Mouse (Mus musculus): ENCODE data around the gene Ppp2r5d. TPM values are rescaled to one million over a fixed set of nuclear protein-coding genes. Genes with fewer than 3 reads are reported as not detected.

Ppp2r5d gene
- polyA plus RNA-seq, 1 experiment from 2014 or later: 73.9 TPM

- H3K9ac ChIP-seq (ENCODE audit: low read length): no peak overlapping the region
- no peaks in the 10 kb centered on the region for H3K9me3 ChIP-seq (replicated peaks; ENCODE audit: control insufficient read depth, low read length)
- DNase-seq (ENCODE audit: low spot score) (no peak), ATAC-seq (no peak)
- 89% methylated on average over 9 of the region's 9 CpGs for WGBS
- H3K4me2 ChIP-seq (ENCODE audit: low read length): no peak overlapping the region
- H3K27ac ChIP-seq (ENCODE audit: low read depth, low read length): no peak overlapping the region
- peaks cover 39% of the 10 kb centered on the region for H3K36me3 ChIP-seq (ENCODE audit: control insufficient read depth, insufficient read depth, low read length)
- H3K4me3 ChIP-seq (ENCODE audit: low read depth, low read length): no peak overlapping the region
- H3K4me1 ChIP-seq (ENCODE audit: control insufficient read depth, insufficient read depth, low read length): no peaks in the 10 kb centered on the region
- no peaks in the 10 kb centered on the region for H3K27me3 ChIP-seq (replicated peaks; ENCODE audit: control insufficient read depth, insufficient read depth, low read length)
Observed at GRCm38 (mm10) chr17:46742986-46743385, 38.1 kb upstream of the Ppp2r5d start.

- Histone ChIP-seq H3K27me3 (replicated peaks; ENCODE audit: control insufficient read depth, insufficient read depth, low read length) (no peaks in the 10 kb centered on the region), H3K4me3 (ENCODE audit: low read depth, low read length) (no peak overlapping the region), H3K36me3 (ENCODE audit: control insufficient read depth, insufficient read depth, low read length) (peaks cover 41% of the 10 kb centered on the region), H3K9me3 (replicated peaks; ENCODE audit: control insufficient read depth, low read length) (no peaks in the 10 kb centered on the region), H3K27ac (ENCODE audit: low read depth, low read length) (no peak overlapping the region), H3K4me1 (ENCODE audit: control insufficient read depth, insufficient read depth, low read length) (no peaks in the 10 kb centered on the region), H3K9ac (ENCODE audit: low read length) (no peak overlapping the region), H3K4me2 (ENCODE audit: low read length) (no peak overlapping the region)
- WGBS: over 99% methylated on average over 6 of the region's 6 CpGs
- no peak for DNase-seq (ENCODE audit: low spot score)
- no peak for ATAC-seq
Observed at GRCm38 (mm10) chr17:46741305-46741704, 36.4 kb upstream of the Ppp2r5d start.

GRCm38 (mm10) chr17:46736160-46736559 is 31.2 kb upstream of the Ppp2r5d start:
- ATAC-seq: no peak
- H3K9ac ChIP-seq (ENCODE audit: low read length): no peak overlapping the region
- peaks cover 28% of the 10 kb centered on the region; the same call in 1 of the 2 replicates for H3K36me3 ChIP-seq (ENCODE audit: control insufficient read depth, insufficient read depth, low read length)
- H3K9me3 ChIP-seq (replicated peaks; ENCODE audit: control insufficient read depth, low read length): no peaks in the 10 kb centered on the region
- no peak overlapping the region for H3K4me2 ChIP-seq (ENCODE audit: low read length)
- no peak overlapping the region for H3K27ac ChIP-seq (ENCODE audit: low read depth, low read length)
- H3K27me3 ChIP-seq (replicated peaks; ENCODE audit: control insufficient read depth, insufficient read depth, low read length): no peaks in the 10 kb centered on the region
- H3K4me3 ChIP-seq (ENCODE audit: low read depth, low read length): no peak overlapping the region
- WGBS: 63% methylated on average over 9 of the region's 10 CpGs
- no peak for DNase-seq (ENCODE audit: low spot score)
- H3K4me1 ChIP-seq (ENCODE audit: control insufficient read depth, insufficient read depth, low read length): no peaks in the 10 kb centered on the region

GRCm38 (mm10) chr17:46735287-46735686 is 30.4 kb upstream of the Ppp2r5d start:
- Histone ChIP-seq H3K4me1 (ENCODE audit: control insufficient read depth, insufficient read depth, low read length) (no peaks in the 10 kb centered on the region), H3K27me3 (replicated peaks; ENCODE audit: control insufficient read depth, insufficient read depth, low read length) (no peaks in the 10 kb centered on the region), H3K9ac (ENCODE audit: low read length) (no peak overlapping the region), H3K4me2 (ENCODE audit: low read length) (no peak overlapping the region), H3K27ac (ENCODE audit: low read depth, low read length) (no peak overlapping the region), H3K36me3 (ENCODE audit: control insufficient read depth, insufficient read depth, low read length) (peaks cover 28% of the 10 kb centered on the region; the same call in 1 of the 2 replicates), H3K9me3 (replicated peaks; ENCODE audit: control insufficient read depth, low read length) (no peaks in the 10 kb centered on the region), H3K4me3 (ENCODE audit: low read depth, low read length) (no peak overlapping the region)
- no peak for DNase-seq (ENCODE audit: low spot score)
- ATAC-seq: no peak
- WGBS: 95% methylated on average over 7 of the region's 7 CpGs

GRCm38 (mm10) chr17:46734055-46734454 is 29.1 kb upstream of the Ppp2r5d start:
- H3K27me3 ChIP-seq (replicated peaks; ENCODE audit: control insufficient read depth, insufficient read depth, low read length): peaks cover 2% of the 10 kb centered on the region; the same call in 1 of the 2 replicates
- no peak overlapping the region for H3K4me2 ChIP-seq (ENCODE audit: low read length)
- WGBS: 93% methylated on average over 3 of the region's 3 CpGs
- no peaks in the 10 kb centered on the region for H3K9me3 ChIP-seq (replicated peaks; ENCODE audit: control insufficient read depth, low read length)
- no peak overlapping the region for H3K9ac ChIP-seq (ENCODE audit: low read length)
- no peak overlapping the region for H3K4me3 ChIP-seq (ENCODE audit: low read depth, low read length)
- H3K27ac ChIP-seq (ENCODE audit: low read depth, low read length): no peak overlapping the region
- H3K4me1 ChIP-seq (ENCODE audit: control insufficient read depth, insufficient read depth, low read length): no peaks in the 10 kb centered on the region
- peaks cover 28% of the 10 kb centered on the region; the same call in 1 of the 2 replicates for H3K36me3 ChIP-seq (ENCODE audit: control insufficient read depth, insufficient read depth, low read length)
- DNase-seq (ENCODE audit: low spot score): no peak
- ATAC-seq: no peak

- peak within 1 kb of the TSS; percentile 43; the same call in 1 of the 2 replicates for H3K9ac ChIP-seq (ENCODE audit: low read length)
- peaks cover 3% of the 10 kb centered on the region; the same call in 1 of the 2 replicates for H3K36me3 ChIP-seq (ENCODE audit: control insufficient read depth, insufficient read depth, low read length)
- no peak within 1 kb of the TSS for H3K4me2 ChIP-seq (ENCODE audit: low read length)
- no peaks in the 10 kb centered on the region for H3K4me1 ChIP-seq (ENCODE audit: control insufficient read depth, insufficient read depth, low read length)
- 21% methylated on average over 24 of the region's 24 CpGs for WGBS
- no peak within 1 kb of the TSS for H3K27ac ChIP-seq (ENCODE audit: low read depth, low read length)
- H3K27me3 ChIP-seq (replicated peaks; ENCODE audit: control insufficient read depth, insufficient read depth, low read length): peaks cover 6% of the 10 kb centered on the region; the same call in 1 of the 2 replicates
- H3K9me3 ChIP-seq (replicated peaks; ENCODE audit: control insufficient read depth, low read length): no peaks in the 10 kb centered on the region
- ATAC-seq (no peak), DNase-seq (ENCODE audit: low spot score) (no peak)
- no peak within 1 kb of the TSS for H3K4me3 ChIP-seq (ENCODE audit: low read depth, low read length)
Observed at GRCm38 (mm10) chr17:46728904-46729318, 24.0 kb upstream of the Ppp2r5d start, which contains the start of gene Gnmt. Gnmt (minus strand) TSS chr17:46729168.

GRCm38 (mm10) chr17:46728496-46728895 is 23.6 kb upstream of the Ppp2r5d start:
- Histone ChIP-seq H3K9me3 (replicated peaks; ENCODE audit: control insufficient read depth, low read length) (no peaks in the 10 kb centered on the region), H3K4me1 (ENCODE audit: control insufficient read depth, insufficient read depth, low read length) (no peaks in the 10 kb centered on the region), H3K4me2 (ENCODE audit: low read length) (no peak overlapping the region), H3K36me3 (ENCODE audit: control insufficient read depth, insufficient read depth, low read length) (peaks cover 7% of the 10 kb centered on the region), H3K4me3 (ENCODE audit: low read depth, low read length) (no peak overlapping the region), H3K27me3 (replicated peaks; ENCODE audit: control insufficient read depth, insufficient read depth, low read length) (peaks cover 6% of the 10 kb centered on the region; the same call in 1 of the 2 replicates), H3K9ac (ENCODE audit: low read length) (0 out of 2 replicates have a peak overlapping the region, but pooled peaks have one; percentile 43), H3K27ac (ENCODE audit: low read depth, low read length) (no peak overlapping the region)
- ATAC-seq: no peak
- DNase-seq (ENCODE audit: low spot score): no peak
- WGBS: 55% methylated on average over 11 of the region's 11 CpGs

- Histone ChIP-seq H3K36me3 (ENCODE audit: control insufficient read depth, insufficient read depth, low read length) (peaks cover 10% of the 10 kb centered on the region), H3K4me2 (ENCODE audit: low read length) (no peak overlapping the region), H3K9ac (ENCODE audit: low read length) (no peak overlapping the region), H3K4me1 (ENCODE audit: control insufficient read depth, insufficient read depth, low read length) (no peaks in the 10 kb centered on the region), H3K4me3 (ENCODE audit: low read depth, low read length) (no peak overlapping the region), H3K9me3 (replicated peaks; ENCODE audit: control insufficient read depth, low read length) (no peaks in the 10 kb centered on the region), H3K27ac (ENCODE audit: low read depth, low read length) (no peak overlapping the region), H3K27me3 (replicated peaks; ENCODE audit: control insufficient read depth, insufficient read depth, low read length) (peaks cover 6% of the 10 kb centered on the region; the same call in 1 of the 2 replicates)
- WGBS: 38% methylated on average over 6 of the region's 6 CpGs
- DNase-seq (ENCODE audit: low spot score) (no peak), ATAC-seq (no peak)
Observed at GRCm38 (mm10) chr17:46728021-46728420, 23.1 kb upstream of the Ppp2r5d start.

GRCm38 (mm10) chr17:46727271-46727670 is 22.4 kb upstream of the Ppp2r5d start:
- H3K4me3 ChIP-seq (ENCODE audit: low read depth, low read length): no peak overlapping the region
- H3K36me3 ChIP-seq (ENCODE audit: control insufficient read depth, insufficient read depth, low read length): peaks cover 13% of the 10 kb centered on the region
- no peak for DNase-seq (ENCODE audit: low spot score)
- no peak for ATAC-seq
- 91% methylated on average over 11 of the region's 11 CpGs for WGBS
- H3K27ac ChIP-seq (ENCODE audit: low read depth, low read length): no peak overlapping the region
- H3K9me3 ChIP-seq (replicated peaks; ENCODE audit: control insufficient read depth, low read length): no peaks in the 10 kb centered on the region
- no peak overlapping the region for H3K4me2 ChIP-seq (ENCODE audit: low read length)
- H3K27me3 ChIP-seq (replicated peaks; ENCODE audit: control insufficient read depth, insufficient read depth, low read length): peaks cover 6% of the 10 kb centered on the region; the same call in 1 of the 2 replicates
- H3K9ac ChIP-seq (ENCODE audit: low read length): no peak overlapping the region
- no peaks in the 10 kb centered on the region for H3K4me1 ChIP-seq (ENCODE audit: control insufficient read depth, insufficient read depth, low read length)

All from forebrain, embryonic 14.5 days (tissue).